Mouse (Mus musculus): ENCODE measurements around the gene Olfr747. TPM values are rescaled to one million over a fixed set of nuclear protein-coding genes. Genes with fewer than 3 reads are reported as not detected.

The Olfr747 gene
- polyA plus RNA-seq (2014; fragmentation: Illumina TruSeq; extraction: RNeasy Lipid Tissue Mini Kit (QIAGEN cat#74804); ENCODE audit: low read depth, low replicate concordance) = not detected

DNA sequence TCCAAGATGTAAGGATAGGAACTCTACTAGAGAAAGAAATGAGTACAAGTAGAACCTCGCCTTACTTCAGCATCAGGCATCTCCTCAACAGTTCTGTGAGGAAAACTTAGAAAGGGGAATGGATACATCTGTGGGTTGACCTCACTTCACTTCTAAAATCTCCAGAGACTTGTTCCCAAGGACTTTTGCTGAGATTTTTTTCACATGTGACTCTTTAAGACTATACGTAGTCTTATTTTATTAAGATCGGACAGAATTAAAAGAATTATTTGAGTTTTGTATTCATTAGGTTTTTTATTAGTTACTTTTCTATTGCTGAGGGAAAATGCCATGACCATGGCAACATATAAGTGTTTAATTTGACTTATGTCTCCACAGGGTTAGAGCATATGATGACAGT, at the start of gene Olfr747:
Gene Olfr747 (minus strand): TSS at position 101 of the 400 bp plus-strand sequence.

GRCm38 (mm10) chr14:50707073-50707472, 14.1 kb upstream of the Olfr747 start, which contains the start of gene Olfr748:
Olfr748 (plus strand) TSS chr14:50707373.

GRCm38 (mm10) chr14:50646783-50647182, 46.2 kb downstream of the Olfr747 start, which contains the start of gene Olfr746:
Olfr746 (plus strand) TSS chr14:50647083.

DNA sequence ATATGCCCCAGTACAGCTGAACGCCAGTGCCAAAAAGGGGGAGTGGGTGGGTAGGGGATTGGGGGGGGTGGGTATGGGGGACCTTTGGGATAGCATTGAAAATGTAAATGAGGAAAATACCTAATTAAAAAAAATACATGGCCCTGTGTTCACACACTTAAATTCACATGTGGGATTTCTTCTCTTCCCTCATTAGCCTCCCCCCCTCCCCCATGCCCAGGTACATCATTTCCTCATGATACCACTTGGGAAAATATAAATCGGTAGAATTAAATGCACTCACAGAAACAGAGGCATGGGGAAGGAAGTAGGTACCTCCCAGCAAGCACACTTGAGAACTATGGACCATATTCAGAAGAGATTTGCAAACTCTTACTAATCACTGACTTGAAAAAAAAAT, 53.9 kb downstream of the Olfr747 start, which contains the start of gene Olfr745:
Gene Olfr745 (plus strand): TSS at position 301 of the 400 bp plus-strand sequence.

Other genes starting within 250 kb of the Olfr747 start
- gene Olfr740, start 247.7 kb downstream of the Olfr747 start, polyA plus RNA-seq (2014; fragmentation: Illumina TruSeq; extraction: RNeasy Lipid Tissue Mini Kit (QIAGEN cat#74804); ENCODE audit: low read depth, low replicate concordance) = not detected
- gene Olfr741, start 220.5 kb downstream of the Olfr747 start, polyA plus RNA-seq (2014; fragmentation: Illumina TruSeq; extraction: RNeasy Lipid Tissue Mini Kit (QIAGEN cat#74804); ENCODE audit: low read depth, low replicate concordance) = not detected
- gene Olfr742, start 189.6 kb downstream of the Olfr747 start, polyA plus RNA-seq (2014; fragmentation: Illumina TruSeq; extraction: RNeasy Lipid Tissue Mini Kit (QIAGEN cat#74804); ENCODE audit: low read depth, low replicate concordance) = not detected
- not detected for gene Olfr743, start 171.4 kb downstream of the Olfr747 start, polyA plus RNA-seq (2014; fragmentation: Illumina TruSeq; extraction: RNeasy Lipid Tissue Mini Kit (QIAGEN cat#74804); ENCODE audit: low read depth, low replicate concordance)
- not detected for gene Olfr744, start 78.3 kb downstream of the Olfr747 start, polyA plus RNA-seq (2014; fragmentation: Illumina TruSeq; extraction: RNeasy Lipid Tissue Mini Kit (QIAGEN cat#74804); ENCODE audit: low read depth, low replicate concordance)
- gene Olfr745, start 53.8 kb downstream of the Olfr747 start, polyA plus RNA-seq (2014; fragmentation: Illumina TruSeq; extraction: RNeasy Lipid Tissue Mini Kit (QIAGEN cat#74804); ENCODE audit: low read depth, low replicate concordance) = not detected
- gene Olfr746, start 46.1 kb downstream of the Olfr747 start, polyA plus RNA-seq (2014; fragmentation: Illumina TruSeq; extraction: RNeasy Lipid Tissue Mini Kit (QIAGEN cat#74804); ENCODE audit: low read depth, low replicate concordance) = not detected
- not detected for gene Olfr748, start 14.2 kb upstream of the Olfr747 start, polyA plus RNA-seq (2014; fragmentation: Illumina TruSeq; extraction: RNeasy Lipid Tissue Mini Kit (QIAGEN cat#74804); ENCODE audit: low read depth, low replicate concordance)
- not detected for gene Olfr749, start 51.9 kb upstream of the Olfr747 start, polyA plus RNA-seq (2014; fragmentation: Illumina TruSeq; extraction: RNeasy Lipid Tissue Mini Kit (QIAGEN cat#74804); ENCODE audit: low read depth, low replicate concordance)
- 13.3 TPM for gene Ttc5, start 92.3 kb upstream of the Olfr747 start, polyA plus RNA-seq (2014; fragmentation: Illumina TruSeq; extraction: RNeasy Lipid Tissue Mini Kit (QIAGEN cat#74804); ENCODE audit: low read depth, low replicate concordance)
- gene Ccnb1ip1, start 114.5 kb upstream of the Olfr747 start, polyA plus RNA-seq (2014; fragmentation: Illumina TruSeq; extraction: RNeasy Lipid Tissue Mini Kit (QIAGEN cat#74804); ENCODE audit: low read depth, low replicate concordance) = not detected
- 28.9 TPM for gene Parp2, start 114.6 kb upstream of the Olfr747 start, polyA plus RNA-seq (2014; fragmentation: Illumina TruSeq; extraction: RNeasy Lipid Tissue Mini Kit (QIAGEN cat#74804); ENCODE audit: low read depth, low replicate concordance)
- 6.9 TPM for gene Tep1, start 177.4 kb upstream of the Olfr747 start, polyA plus RNA-seq (2014; fragmentation: Illumina TruSeq; extraction: RNeasy Lipid Tissue Mini Kit (QIAGEN cat#74804); ENCODE audit: low read depth, low replicate concordance)
- gene Klhl33, start 204.3 kb upstream of the Olfr747 start, polyA plus RNA-seq (2014; fragmentation: Illumina TruSeq; extraction: RNeasy Lipid Tissue Mini Kit (QIAGEN cat#74804); ENCODE audit: low read depth, low replicate concordance) = 0.20 TPM
- 10.9 TPM for gene Osgep, start 231.7 kb upstream of the Olfr747 start, polyA plus RNA-seq (2014; fragmentation: Illumina TruSeq; extraction: RNeasy Lipid Tissue Mini Kit (QIAGEN cat#74804); ENCODE audit: low read depth, low replicate concordance)
- gene Apex1, start 231.8 kb upstream of the Olfr747 start, polyA plus RNA-seq (2014; fragmentation: Illumina TruSeq; extraction: RNeasy Lipid Tissue Mini Kit (QIAGEN cat#74804); ENCODE audit: low read depth, low replicate concordance) = 14.9 TPM
- 18.7 TPM for gene Pip4p1, start 237.7 kb upstream of the Olfr747 start, polyA plus RNA-seq (2014; fragmentation: Illumina TruSeq; extraction: RNeasy Lipid Tissue Mini Kit (QIAGEN cat#74804); ENCODE audit: low read depth, low replicate concordance)
- 98.0 TPM for gene Pnp, start 237.9 kb upstream of the Olfr747 start, polyA plus RNA-seq (2014; fragmentation: Illumina TruSeq; extraction: RNeasy Lipid Tissue Mini Kit (QIAGEN cat#74804); ENCODE audit: low read depth, low replicate concordance)

All from kidney, adult 10 weeks (tissue).